Mouse (Mus musculus) thymus, adult 2 months (tissue): ENCODE results near the gene Tpcn1.

Source experiments
- CTCF ChIP-seq: fragments of 200-500 bp; IDR thresholded peaks from 2 replicates; pipeline ENCODE4 v1.5.1; 2012; ENCODE audit warnings: mild to moderate bottlenecking, control low read depth, low read length, moderate library complexity, borderline replicate concordance; ENCODE audit not compliant: control insufficient read depth, poor library complexity, insufficient read depth; ENCODE audit errors: extremely low read depth
- POLR2A ChIP-seq: fragments of 200-500 bp; IDR thresholded peaks from 2 replicates; pipeline ENCODE4 v1.6.1; 2012; ENCODE audit warnings: mild to moderate bottlenecking, low read length, control low read depth, moderate library complexity; ENCODE audit not compliant: control insufficient read depth, poor library complexity, insufficient read depth; ENCODE audit errors: extremely low read depth

- TF ChIP-seq POLR2A (no peak), CTCF (no peak)
Observed at GRCm38 (mm10) chr5:120492437-120492836, 96.0 kb downstream of the Tpcn1 start.
